Mouse (Mus musculus) forebrain, embryonic 11.5 days (tissue): Measurements from ENCODE around the gene Tulp2. TPM values are rescaled to one million over a fixed set of nuclear protein-coding genes. Genes with fewer than 3 reads are reported as not detected.
"Not testable (repeated sequence)": the region's sequence is repeated elsewhere in the genome, so short reads cannot be mapped to it uniquely, and the experiment has no call there.

Experiments used
- ATAC-seq: fragments of 200-750 bp; cut with Nextera tagmentation; replicated peaks from 2 replicates; pipeline ENCODE4 v1.8.0; 2017; ENCODE audit warnings: moderate TSS enrichment; ENCODE audit not compliant: low FRiP score
- DNase-seq: peaks from one replicate; pipeline ENCODE4 v3.0.0-alpha.2; 2017; ENCODE audit warnings: low spot score
- H3K27ac ChIP-seq: fragments of 300-500 bp; sonication (generic); 2 replicates; pipeline ENCODE4 v1.5.1; 2014; ENCODE audit warnings: low read depth, low read length
- H3K27me3 ChIP-seq: fragments of 300-500 bp; sonication (generic); 2 replicates; pipeline ENCODE4 v1.6.1; 2014; ENCODE audit warnings: mild to moderate bottlenecking, low read length, mixed read lengths; ENCODE audit not compliant: control insufficient read depth, insufficient read depth
- H3K36me3 ChIP-seq: fragments of 300-500 bp; sonication (generic); 2 replicates; pipeline ENCODE4 v1.6.1; 2014; ENCODE audit warnings: mild to moderate bottlenecking, low read length, moderate library complexity, mixed read lengths; ENCODE audit not compliant: control insufficient read depth, insufficient read depth
- H3K4me1 ChIP-seq: fragments of 300-500 bp; sonication (generic); replicated peaks from 2 replicates; pipeline ENCODE4 v1.6.1; 2014; ENCODE audit warnings: low read length, mixed read lengths; ENCODE audit not compliant: control insufficient read depth, insufficient read depth
- H3K4me2 ChIP-seq: fragments of 300-500 bp; sonication (generic); 2 replicates; pipeline ENCODE4 v1.6.1; 2014; ENCODE audit warnings: low read depth, mild to moderate bottlenecking, low read length, moderate library complexity, mixed read lengths; ENCODE audit not compliant: severe bottlenecking
- H3K4me3 ChIP-seq: fragments of 300-500 bp; sonication (generic); 2 replicates; pipeline ENCODE4 v1.5.1; 2014; ENCODE audit warnings: low read depth, low read length
- H3K9ac ChIP-seq: fragments of 300-500 bp; sonication (generic); 2 replicates; pipeline ENCODE4 v1.6.1; 2014; ENCODE audit warnings: low read length
- H3K9me3 ChIP-seq: fragments of 300-500 bp; sonication (generic); 2 replicates; pipeline ENCODE4 v1.6.1; 2016; ENCODE audit warnings: low read length, mixed read lengths; ENCODE audit not compliant: control insufficient read depth
- WGBS: fragments of 180-500 bp; shearing (Covaris S2); extraction: QIAGEN DNeasy Blood & Tissue Kit; methylation state at CpG from one replicate; pipeline ENCODE4 v1.1.7; 2014; 5-methylcytosine and 5-hydroxymethylcytosine counted together
- polyA plus RNA-seq: library from polyadenylated mRNA; unstranded; fragments of >200 nt; fragmentation: Nextera tagmentation; extraction: Ambion mirVana; gene quantifications from 2 replicates; pipeline ENCODE4 v1.2.1, GENCODE M21; 2014

The Tulp2 gene
- polyA plus RNA-seq, 1 experiment from 2014 or later = 0.29 TPM

DNA sequence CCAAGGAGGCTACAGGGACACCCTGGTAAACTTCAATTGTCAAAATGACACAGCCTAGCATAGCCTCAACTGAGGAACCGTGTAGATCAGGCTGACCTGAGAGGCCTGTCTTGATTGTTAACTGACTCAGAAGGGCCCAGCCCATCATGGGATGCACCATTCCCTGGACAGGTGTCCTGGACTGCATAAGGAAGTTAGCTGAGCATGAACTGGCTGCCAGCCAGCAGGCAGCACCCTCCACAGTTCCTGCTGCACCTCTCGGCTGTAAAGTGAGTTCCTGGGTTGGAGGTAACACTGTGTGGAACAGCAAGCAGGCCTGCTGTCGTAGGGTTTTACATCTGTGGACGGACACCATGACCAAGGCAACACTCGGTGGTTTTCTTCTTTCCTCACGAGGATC, 25.9 kb downstream of the Tulp2 start:
- H3K4me2 ChIP-seq = no peak overlapping the region
- DNase-seq (no peak), ATAC-seq (no peak)
- H3K4me3 ChIP-seq = no peak overlapping the region
- H3K9me3 ChIP-seq = no peaks in the 10 kb centered on the region
- H3K27me3 ChIP-seq = no peaks in the 10 kb centered on the region
- H3K9ac ChIP-seq = no peak overlapping the region
- WGBS = 90% methylated on average over 6 of the region's 6 CpGs
- H3K36me3 ChIP-seq = no peaks in the 10 kb centered on the region; the same call in 1 of the 2 replicates
- H3K4me1 ChIP-seq = peaks cover 7% of the 10 kb centered on the region; the same call in 1 of the 2 replicates
- H3K27ac ChIP-seq = no peak overlapping the region

DNA sequence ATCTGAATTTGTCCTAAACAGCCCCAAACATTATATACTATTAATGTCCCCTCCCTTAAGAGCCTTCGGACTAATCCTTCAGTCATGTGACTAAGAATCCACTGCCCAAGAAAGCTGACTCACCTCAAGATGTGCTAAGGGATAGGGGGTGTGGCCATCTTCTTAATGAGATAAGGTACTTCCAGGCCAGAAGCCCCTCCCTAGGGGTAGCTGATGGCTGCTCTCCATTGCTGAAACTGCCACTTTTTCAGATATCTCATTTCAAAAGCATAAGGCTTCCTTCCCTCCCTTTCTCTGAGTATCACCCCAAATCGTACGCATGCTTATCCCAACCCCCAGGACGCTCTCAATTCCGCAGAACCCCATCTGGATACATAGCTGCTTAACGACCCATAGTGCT, 26.9 kb downstream of the Tulp2 start:
- Histone ChIP-seq H3K36me3 (no peaks in the 10 kb centered on the region; the same call in 1 of the 2 replicates), H3K9ac (no peak overlapping the region), H3K27me3 (no peaks in the 10 kb centered on the region), H3K4me2 (no peak overlapping the region), H3K27ac (no peak overlapping the region), H3K4me3 (no peak overlapping the region), H3K4me1 (peaks cover 7% of the 10 kb centered on the region; the same call in 1 of the 2 replicates), H3K9me3 (no peaks in the 10 kb centered on the region)
- ATAC-seq = no peak
- DNase-seq = no peak
- 91% methylated on average over 6 of the region's 6 CpGs for WGBS

DNA sequence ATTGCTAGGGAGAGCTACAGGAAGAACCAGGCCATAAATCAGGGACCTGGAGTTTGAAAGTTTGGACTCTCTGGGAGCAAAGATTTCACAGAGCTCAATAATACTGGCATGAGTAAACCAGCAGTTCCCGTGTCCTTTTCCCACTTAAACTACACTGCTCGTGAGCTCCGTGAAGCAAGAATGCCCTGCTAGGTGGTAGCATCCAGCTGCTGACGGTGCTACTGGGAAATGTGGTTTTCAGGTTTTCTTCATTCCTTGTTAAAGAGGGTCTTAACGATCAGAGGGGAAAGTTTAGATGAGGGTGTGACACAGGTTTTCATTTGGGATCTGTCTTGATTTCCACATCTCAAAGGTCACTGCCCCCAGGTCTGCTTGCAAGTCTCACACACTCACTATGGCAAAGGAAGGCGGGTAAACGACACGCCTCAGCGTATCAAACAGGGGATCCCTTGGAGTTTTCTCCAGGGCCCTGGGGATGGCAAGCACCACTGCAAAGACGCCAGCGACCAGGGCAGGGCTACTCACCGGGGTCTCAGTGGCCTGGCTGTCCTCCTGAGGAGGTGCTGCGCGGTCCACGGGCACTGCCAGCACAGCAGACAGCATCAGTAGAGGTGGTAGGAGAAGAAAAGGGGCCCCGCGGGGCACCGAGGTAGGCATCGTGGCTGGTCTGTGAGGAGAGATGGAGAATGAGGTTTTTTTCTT, 27.7 kb downstream of the Tulp2 start:
- H3K27ac ChIP-seq = no peak overlapping the region
- peak; percentile 11; the same call in 1 of the 2 replicates for ATAC-seq

DNA sequence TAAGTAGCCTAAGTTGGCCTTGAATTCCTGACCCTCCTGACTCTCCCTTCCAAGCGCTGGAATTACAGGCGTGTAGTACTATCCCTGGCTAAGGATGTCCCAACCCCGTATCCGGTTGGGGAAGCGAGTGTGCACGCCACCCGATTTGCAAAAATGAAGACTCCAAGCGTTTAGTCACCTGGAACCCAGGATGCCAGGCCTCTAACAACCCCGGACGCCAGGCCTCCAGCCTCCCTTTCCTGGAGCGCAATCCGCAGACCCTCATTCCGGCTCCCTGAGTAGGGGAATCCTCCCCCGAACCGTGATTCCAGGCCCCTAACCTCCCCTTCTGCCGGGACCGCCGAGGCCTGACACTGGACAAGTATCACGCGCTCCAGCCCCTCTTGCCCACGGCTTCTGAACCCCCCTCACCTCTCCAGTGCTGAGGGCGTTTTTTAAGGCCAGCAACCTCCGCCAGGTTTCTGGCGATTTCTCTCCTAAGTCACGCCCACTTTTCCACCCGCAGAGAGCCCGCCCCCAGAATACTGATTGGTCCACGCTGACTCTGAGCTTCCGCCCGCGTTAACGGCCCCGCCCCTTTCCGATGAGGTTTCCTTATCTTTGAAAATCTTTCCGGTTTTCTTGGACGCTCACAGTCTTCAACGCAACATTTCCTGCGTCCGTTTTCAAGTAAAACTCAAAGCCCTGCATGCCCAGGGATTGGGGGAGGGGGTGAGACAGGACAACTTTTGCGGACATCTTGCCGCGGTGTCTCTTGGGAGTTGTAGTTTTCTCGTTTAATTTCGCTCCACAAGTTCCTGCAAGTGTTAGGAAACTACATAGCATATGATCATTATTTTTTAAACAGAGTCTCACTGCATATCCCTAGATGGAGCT, 28.5 kb downstream of the Tulp2 start, which contains the start of gene Nucb1:
Gene Nucb1 (minus strand): TSS at position 495 of the 876 bp plus-strand sequence.
- H3K9ac ChIP-seq = peak within 1 kb of the TSS; percentile 73
- H3K4me1 ChIP-seq = peaks cover 7% of the 10 kb centered on the region; the same call in 1 of the 2 replicates

More for the DNA sequence above, 27.7 kb downstream of the Tulp2 start:
- Histone ChIP-seq H3K9me3 (no peaks in the 10 kb centered on the region), H3K4me2 (peak overlapping the region; percentile 72), H3K4me3 (peak overlapping the region; percentile 61), H3K36me3 (no peaks in the 10 kb centered on the region; the same call in 1 of the 2 replicates), H3K9ac (peak overlapping the region; percentile 73), H3K4me1 (peaks cover 7% of the 10 kb centered on the region; the same call in 1 of the 2 replicates), H3K27me3 (no peaks in the 10 kb centered on the region)
- no peak for DNase-seq
- WGBS = 53% methylated on average over 19 of the region's 19 CpGs

DNA sequence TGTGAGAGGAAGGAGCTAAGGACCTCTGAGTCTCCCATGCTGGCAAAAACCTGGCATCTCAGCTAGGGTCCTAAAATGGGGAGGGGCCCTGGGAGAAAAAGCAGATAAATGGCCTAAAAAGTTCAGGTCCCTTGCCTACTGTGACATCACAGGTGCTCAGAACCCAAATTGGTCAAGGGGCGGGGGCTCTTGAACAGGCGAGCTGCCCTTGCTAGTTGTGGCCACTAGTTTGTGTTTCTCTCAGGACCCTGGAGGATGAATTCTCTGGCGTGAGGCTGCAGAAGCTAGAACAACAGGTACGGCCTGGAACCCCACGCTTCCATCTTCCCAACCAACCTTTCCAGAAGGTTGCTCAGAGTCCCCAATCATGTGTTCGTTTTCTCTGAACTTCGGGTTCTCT, 32.7 kb downstream of the Tulp2 start:
- Histone ChIP-seq H3K4me3 (no peak overlapping the region), H3K27ac (no peak overlapping the region), H3K9me3 (no peaks in the 10 kb centered on the region), H3K27me3 (no peaks in the 10 kb centered on the region), H3K4me1 (peaks cover 3% of the 10 kb centered on the region; the same call in 1 of the 2 replicates), H3K4me2 (no peak overlapping the region), H3K36me3 (no peaks in the 10 kb centered on the region), H3K9ac (no peak overlapping the region)
- WGBS = 88% methylated on average over 7 of the region's 7 CpGs
- ATAC-seq (no peak), DNase-seq (no peak)

More for the DNA sequence above, 28.5 kb downstream of the Tulp2 start, which contains the start of gene Nucb1:
- H3K4me2 ChIP-seq = peak within 1 kb of the TSS; percentile 72
- H3K27me3 ChIP-seq = no peaks in the 10 kb centered on the region
- DNase-seq (peak; percentile 93), ATAC-seq (peak; percentile 89)
- under 1% methylated on average over 44 of the region's 44 CpGs for WGBS
- H3K36me3 ChIP-seq = no peaks in the 10 kb centered on the region; the same call in 1 of the 2 replicates
- H3K4me3 ChIP-seq = peak within 1 kb of the TSS; percentile 61
- peak within 1 kb of the TSS; percentile 86 for H3K27ac ChIP-seq
- no peaks in the 10 kb centered on the region for H3K9me3 ChIP-seq

DNA sequence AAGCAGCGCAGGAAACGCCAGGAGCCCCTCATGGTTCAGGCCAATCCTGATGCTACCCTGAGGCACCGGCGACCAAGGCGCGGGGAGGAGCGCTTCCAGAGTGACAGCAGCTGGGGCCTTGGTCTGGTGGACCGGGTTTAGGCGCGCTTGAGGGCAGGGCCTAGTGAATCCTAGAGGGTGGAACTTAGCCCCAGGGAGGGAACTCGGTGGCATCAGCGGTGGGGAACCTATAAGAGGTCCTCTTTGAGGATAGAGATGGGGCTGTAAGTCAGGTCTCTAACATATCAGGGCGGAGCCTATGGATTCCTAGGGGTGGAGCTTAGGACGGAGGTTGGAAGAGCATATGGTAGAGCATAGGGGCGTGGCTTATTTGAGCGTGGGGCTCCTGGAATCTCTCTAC, 33.8 kb downstream of the Tulp2 start:
- no peaks in the 10 kb centered on the region for H3K36me3 ChIP-seq
- 26% methylated on average over 16 of the region's 16 CpGs for WGBS
- H3K9ac ChIP-seq = no peak overlapping the region
- H3K4me3 ChIP-seq = no peak overlapping the region
- H3K9me3 ChIP-seq = no peaks in the 10 kb centered on the region
- DNase-seq (peak; percentile 61), ATAC-seq (no peak)
- no peaks in the 10 kb centered on the region; the same call in 1 of the 2 replicates for H3K4me1 ChIP-seq
- peak overlapping the region; percentile 1; the same call in 1 of the 2 replicates for H3K4me2 ChIP-seq
- no peak overlapping the region for H3K27ac ChIP-seq
- no peaks in the 10 kb centered on the region for H3K27me3 ChIP-seq

DNA sequence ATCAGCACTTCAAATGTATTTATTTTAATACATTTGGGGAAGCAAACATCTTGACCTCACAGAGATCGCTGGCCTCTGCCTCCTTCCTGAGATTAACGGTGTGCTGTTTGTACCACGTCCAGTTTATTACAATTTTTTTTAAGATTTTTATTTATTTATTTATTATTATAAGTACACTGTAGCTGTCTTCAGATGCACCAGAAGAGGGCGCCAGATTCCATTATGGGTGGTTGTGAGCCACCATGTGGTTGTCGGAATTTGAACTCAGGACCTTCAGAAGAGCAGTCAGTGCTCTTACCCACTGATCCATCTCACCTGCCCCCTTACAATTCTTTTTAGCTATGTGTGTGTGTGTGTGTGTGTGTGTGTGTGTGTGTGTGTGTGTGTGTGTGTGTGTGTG, 35.2 kb downstream of the Tulp2 start:
- 72% methylated on average over 5 of the region's 5 CpGs for WGBS
- ATAC-seq, H3K4me1 ChIP-seq, H3K4me2 ChIP-seq, H3K4me3 ChIP-seq, H3K27ac ChIP-seq, H3K9ac ChIP-seq, H3K36me3 ChIP-seq, H3K9me3 ChIP-seq, DNase-seq, H3K27me3 ChIP-seq: not testable (repeated sequence)

DNA sequence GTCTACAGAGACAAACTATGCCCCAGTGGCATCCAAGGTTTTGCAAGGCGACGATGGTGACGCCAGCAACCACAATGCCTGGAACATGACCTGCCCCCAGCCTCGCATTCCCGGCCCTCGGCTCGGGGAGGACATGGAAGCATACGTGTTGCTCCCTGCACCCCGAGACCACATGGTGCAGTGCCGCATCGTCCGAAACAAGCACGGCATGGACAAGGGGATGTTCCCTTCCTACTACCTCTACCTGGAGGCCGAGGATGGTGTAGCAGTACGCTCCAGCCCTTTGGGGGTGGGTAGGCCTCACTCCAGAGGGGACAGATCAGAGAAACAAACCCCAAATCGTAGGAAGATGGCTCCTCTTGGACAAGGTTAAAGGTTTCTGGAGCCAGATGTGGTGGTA, 36.9 kb downstream of the Tulp2 start:
- no peak for DNase-seq
- H3K27ac ChIP-seq = no peak overlapping the region
- no peaks in the 10 kb centered on the region; the same call in 1 of the 2 replicates for H3K36me3 ChIP-seq
- no peak for ATAC-seq
- H3K9me3 ChIP-seq = no peaks in the 10 kb centered on the region
- no peaks in the 10 kb centered on the region for H3K27me3 ChIP-seq
- no peak overlapping the region for H3K4me3 ChIP-seq
- H3K4me2 ChIP-seq = no peak overlapping the region
- no peaks in the 10 kb centered on the region; the same call in 1 of the 2 replicates for H3K4me1 ChIP-seq
- 92% methylated on average over 16 of the region's 16 CpGs for WGBS
- no peak overlapping the region for H3K9ac ChIP-seq
